Mouse (Mus musculus): ENCODE measurements at regions not wholly inside any gene's neighbourhood (a gene's known extent, or its start where the extent isn't known, plus 50 kb on each side); places are given as distances from the start of the nearest gene placed in this dataset.

DNA sequence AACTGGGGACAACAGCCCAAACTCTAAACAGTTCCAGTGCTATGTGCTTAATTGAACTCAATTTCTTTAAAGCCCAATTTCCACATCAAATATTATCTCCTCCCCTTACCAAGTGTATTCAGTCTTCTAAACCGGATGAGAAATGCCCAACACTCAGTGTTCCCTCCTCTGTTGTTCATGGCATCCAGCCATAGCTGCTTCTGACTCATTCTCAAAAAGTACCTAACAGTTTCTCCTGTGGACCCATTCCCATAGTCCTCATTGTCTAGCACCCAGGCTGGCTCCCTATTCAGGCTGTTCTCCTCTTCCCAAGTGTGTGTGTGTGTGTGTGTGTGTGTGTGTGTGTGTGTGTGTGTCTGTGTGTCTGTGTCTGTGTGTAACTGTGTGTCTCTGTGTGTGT, 478.7 kb downstream of the Pdcd6ip start:
- no peak for ATAC-seq

DNA sequence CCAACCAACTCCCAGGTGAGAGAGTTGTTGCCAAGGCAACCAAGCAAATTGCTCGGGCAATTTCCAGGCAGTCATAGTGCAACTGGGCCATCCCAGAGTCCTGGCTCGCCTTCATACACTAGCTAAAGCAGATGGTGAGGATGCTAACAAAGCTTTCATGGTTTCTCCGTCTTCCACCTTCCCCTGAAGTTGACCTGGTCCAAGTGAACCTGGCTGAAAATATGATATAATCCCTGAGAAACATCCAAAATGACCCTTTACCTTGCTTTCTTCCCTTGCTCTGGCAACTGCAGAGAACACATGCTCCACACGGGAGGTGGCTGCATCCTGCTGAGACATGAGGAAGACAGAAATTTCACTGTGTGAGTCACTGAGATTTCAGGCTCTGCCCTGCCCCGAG, 494.1 kb downstream of the Pdcd6ip start:
- no peaks in the 10 kb centered on the region for H3K27me3 ChIP-seq (ENCODE audit: control insufficient read depth, insufficient read depth, low read depth, low read length)
- ATAC-seq = no peak
- no peaks in the 10 kb centered on the region for H3K9me3 ChIP-seq (replicated peaks; ENCODE audit: control insufficient read depth, low read length, poor library complexity, severe bottlenecking)
- no peaks in the 10 kb centered on the region for H3K36me3 ChIP-seq (ENCODE audit: control insufficient read depth, insufficient read depth, low read length)
- H3K4me3 ChIP-seq (ENCODE audit: low read depth, low read length) = no peak overlapping the region
- H3K9ac ChIP-seq (ENCODE audit: low read depth, low read length) = no peak overlapping the region
- H3K27ac ChIP-seq (ENCODE audit: low read length) = no peak overlapping the region
- WGBS = 69% methylated on average over 5 of the region's 5 CpGs
- peaks cover 7% of the 10 kb centered on the region for H3K4me1 ChIP-seq (ENCODE audit: control insufficient read depth, insufficient read depth, low read length)
- no peak overlapping the region for H3K4me2 ChIP-seq (ENCODE audit: low read length)

More for the DNA sequence above, 478.7 kb downstream of the Pdcd6ip start:
- WGBS = 71% methylated on average over 1 of the region's 1 CpGs
- Histone ChIP-seq H3K27me3 (ENCODE audit: control insufficient read depth, insufficient read depth, low read depth, low read length) (no peaks in the 10 kb centered on the region), H3K9me3 (replicated peaks; ENCODE audit: control insufficient read depth, low read length, poor library complexity, severe bottlenecking) (no peaks in the 10 kb centered on the region), H3K9ac (ENCODE audit: low read depth, low read length) (no peak overlapping the region), H3K4me3 (ENCODE audit: low read depth, low read length) (no peak overlapping the region), H3K27ac (ENCODE audit: low read length) (no peak overlapping the region), H3K4me1 (ENCODE audit: control insufficient read depth, insufficient read depth, low read length) (no peaks in the 10 kb centered on the region), H3K36me3 (ENCODE audit: control insufficient read depth, insufficient read depth, low read length) (no peaks in the 10 kb centered on the region), H3K4me2 (ENCODE audit: low read length) (no peak overlapping the region)

DNA sequence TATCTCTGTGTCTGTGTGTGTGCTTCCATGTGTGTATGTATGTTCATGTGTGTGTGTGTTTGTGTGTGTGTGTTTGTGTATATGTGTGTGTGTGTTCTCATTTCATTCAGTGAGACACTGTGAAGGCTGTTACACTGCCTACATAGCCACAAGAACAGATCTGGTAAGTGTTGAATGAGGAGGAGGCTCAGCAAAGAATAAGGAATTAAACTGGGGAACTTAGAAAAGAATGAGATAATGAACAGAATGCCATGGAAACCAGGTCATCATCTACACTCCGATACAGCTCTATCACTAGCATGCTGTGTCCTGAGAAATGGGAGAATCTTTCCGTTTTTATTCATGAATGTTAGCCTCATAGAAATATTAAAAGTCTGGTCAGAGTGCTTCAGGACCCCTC, 495.7 kb downstream of the Pdcd6ip start:
- Histone ChIP-seq H3K9me3 (replicated peaks; ENCODE audit: control insufficient read depth, low read length, poor library complexity, severe bottlenecking) (no peaks in the 10 kb centered on the region), H3K4me1 (ENCODE audit: control insufficient read depth, insufficient read depth, low read length) (peaks cover 7% of the 10 kb centered on the region), H3K9ac (ENCODE audit: low read depth, low read length) (no peak overlapping the region), H3K4me3 (ENCODE audit: low read depth, low read length) (no peak overlapping the region), H3K36me3 (ENCODE audit: control insufficient read depth, insufficient read depth, low read length) (no peaks in the 10 kb centered on the region), H3K4me2 (ENCODE audit: low read length) (no peak overlapping the region), H3K27me3 (ENCODE audit: control insufficient read depth, insufficient read depth, low read depth, low read length) (no peaks in the 10 kb centered on the region), H3K27ac (ENCODE audit: low read length) (no peak overlapping the region)
- no peak for ATAC-seq
- 62% methylated on average over 2 of the region's 2 CpGs for WGBS

DNA sequence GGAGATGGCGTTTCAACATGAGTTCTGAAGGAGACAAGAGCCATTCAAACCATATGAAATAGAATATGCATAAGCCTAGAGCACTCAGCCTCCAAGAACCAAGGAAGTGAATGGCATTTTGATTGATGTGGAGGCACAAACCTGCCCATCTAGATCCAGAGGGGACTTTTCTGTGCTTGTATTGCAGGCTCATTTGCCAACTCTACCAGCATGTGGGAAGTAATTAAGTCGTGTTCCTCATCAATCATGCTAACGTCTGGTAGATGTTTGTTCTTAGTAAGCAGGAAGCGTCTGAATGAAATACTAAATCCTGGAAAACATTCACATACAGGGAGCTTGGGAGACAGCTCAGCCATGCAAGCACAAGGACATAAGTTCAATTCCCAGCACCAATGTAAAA, 499.9 kb downstream of the Pdcd6ip start:
- Histone ChIP-seq H3K4me2 (ENCODE audit: low read length) (no peak overlapping the region), H3K4me1 (ENCODE audit: control insufficient read depth, insufficient read depth, low read length) (0 out of 2 replicates have a peak, but pooled peaks cover 2% of the 10 kb centered on the region), H3K4me3 (ENCODE audit: low read depth, low read length) (no peak overlapping the region), H3K36me3 (ENCODE audit: control insufficient read depth, insufficient read depth, low read length) (no peaks in the 10 kb centered on the region), H3K9me3 (replicated peaks; ENCODE audit: control insufficient read depth, low read length, poor library complexity, severe bottlenecking) (no peaks in the 10 kb centered on the region), H3K9ac (ENCODE audit: low read depth, low read length) (no peak overlapping the region), H3K27me3 (ENCODE audit: control insufficient read depth, insufficient read depth, low read depth, low read length) (no peaks in the 10 kb centered on the region), H3K27ac (ENCODE audit: low read length) (no peak overlapping the region)
- 76% methylated on average over 4 of the region's 4 CpGs for WGBS
- ATAC-seq = no peak

DNA sequence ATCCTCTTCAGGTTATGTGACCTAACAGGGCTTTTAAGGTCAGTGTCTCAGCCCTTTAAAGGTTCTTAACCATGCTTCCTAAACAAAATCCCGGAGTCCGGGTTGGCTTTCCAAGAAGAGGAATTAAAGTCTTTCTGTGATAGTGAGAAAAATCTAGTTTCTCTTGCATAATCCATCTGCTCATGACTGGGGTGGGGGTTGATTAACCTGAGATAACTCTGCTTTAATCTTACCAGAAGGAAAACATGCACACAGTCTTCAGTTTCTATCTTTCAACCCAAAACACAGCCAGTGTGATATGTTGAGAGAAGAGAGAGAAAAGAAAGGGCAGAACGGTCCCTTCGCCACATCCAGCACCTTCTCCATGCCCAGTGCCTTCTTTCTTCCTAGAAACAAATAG, 508.8 kb downstream of the Pdcd6ip start:
- no peak overlapping the region for H3K9ac ChIP-seq (ENCODE audit: low read depth, low read length)
- H3K36me3 ChIP-seq (ENCODE audit: control insufficient read depth, insufficient read depth, low read length) = no peaks in the 10 kb centered on the region
- no peak overlapping the region for H3K4me3 ChIP-seq (ENCODE audit: low read depth, low read length)
- no peaks in the 10 kb centered on the region for H3K9me3 ChIP-seq (replicated peaks; ENCODE audit: control insufficient read depth, low read length, poor library complexity, severe bottlenecking)
- H3K27me3 ChIP-seq (ENCODE audit: control insufficient read depth, insufficient read depth, low read depth, low read length) = no peaks in the 10 kb centered on the region
- H3K27ac ChIP-seq (ENCODE audit: low read length) = no peak overlapping the region
- ATAC-seq = no peak
- 90% methylated on average over 4 of the region's 4 CpGs for WGBS
- no peaks in the 10 kb centered on the region for H3K4me1 ChIP-seq (ENCODE audit: control insufficient read depth, insufficient read depth, low read length)
- H3K4me2 ChIP-seq (ENCODE audit: low read length) = no peak overlapping the region

DNA sequence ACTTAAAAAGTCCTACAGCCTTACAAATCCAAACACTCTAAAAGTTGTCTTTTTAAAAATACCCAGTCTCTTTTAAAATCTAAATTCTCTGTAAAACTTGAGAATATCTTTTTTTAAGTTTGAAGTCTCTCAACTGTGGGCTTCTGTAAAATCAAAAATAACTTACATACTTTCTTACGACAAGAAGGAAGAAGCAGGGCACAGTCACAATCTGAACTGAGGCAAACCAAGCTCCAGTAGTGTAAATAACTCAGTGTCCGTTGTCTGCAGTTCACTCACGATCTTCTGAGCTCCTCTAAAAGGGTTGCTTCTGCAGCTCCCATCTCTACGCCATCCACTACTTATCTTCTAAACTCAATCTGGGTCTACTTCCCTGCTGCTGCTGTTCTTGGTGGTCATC, 512.5 kb downstream of the Pdcd6ip start:
- H3K27me3 ChIP-seq (ENCODE audit: control insufficient read depth, insufficient read depth, low read depth, low read length) = no peaks in the 10 kb centered on the region
- ATAC-seq = no peak
- no peak overlapping the region for H3K4me2 ChIP-seq (ENCODE audit: low read length)
- no peaks in the 10 kb centered on the region for H3K36me3 ChIP-seq (ENCODE audit: control insufficient read depth, insufficient read depth, low read length)
- no peak overlapping the region for H3K4me3 ChIP-seq (ENCODE audit: low read depth, low read length)
- H3K9ac ChIP-seq (ENCODE audit: low read depth, low read length) = no peak overlapping the region
- no peaks in the 10 kb centered on the region for H3K9me3 ChIP-seq (replicated peaks; ENCODE audit: control insufficient read depth, low read length, poor library complexity, severe bottlenecking)
- no peak overlapping the region for H3K27ac ChIP-seq (ENCODE audit: low read length)
- 94% methylated on average over 4 of the region's 4 CpGs for WGBS
- no peaks in the 10 kb centered on the region for H3K4me1 ChIP-seq (ENCODE audit: control insufficient read depth, insufficient read depth, low read length)

DNA sequence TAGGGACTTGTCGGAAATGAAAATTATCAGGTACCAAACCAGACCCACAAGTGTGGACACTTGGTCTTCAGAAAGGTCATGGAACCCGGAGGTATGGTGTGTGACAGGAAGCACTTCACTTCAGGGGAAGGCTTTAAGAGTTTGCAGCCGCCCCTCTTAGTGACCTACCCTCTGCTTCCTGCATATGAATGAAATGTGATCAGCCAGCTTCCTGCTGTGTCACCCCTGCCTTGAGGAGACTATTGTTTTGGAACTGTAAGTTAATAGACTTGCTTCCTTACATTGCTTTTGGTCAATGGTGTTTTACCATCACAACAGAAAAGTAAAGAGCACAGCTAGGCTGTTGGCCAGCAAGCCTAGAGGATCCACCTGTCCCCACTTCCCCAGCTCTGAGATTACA, 515.3 kb downstream of the Pdcd6ip start:
- H3K4me2 ChIP-seq (ENCODE audit: low read length) = no peak overlapping the region
- H3K36me3 ChIP-seq (ENCODE audit: control insufficient read depth, insufficient read depth, low read length) = no peaks in the 10 kb centered on the region
- 73% methylated on average over 3 of the region's 3 CpGs for WGBS
- no peak overlapping the region for H3K4me3 ChIP-seq (ENCODE audit: low read depth, low read length)
- no peak overlapping the region for H3K9ac ChIP-seq (ENCODE audit: low read depth, low read length)
- no peak for ATAC-seq
- H3K27me3 ChIP-seq (ENCODE audit: control insufficient read depth, insufficient read depth, low read depth, low read length) = no peaks in the 10 kb centered on the region
- H3K27ac ChIP-seq (ENCODE audit: low read length) = no peak overlapping the region
- no peaks in the 10 kb centered on the region for H3K4me1 ChIP-seq (ENCODE audit: control insufficient read depth, insufficient read depth, low read length)
- H3K9me3 ChIP-seq (replicated peaks; ENCODE audit: control insufficient read depth, low read length, poor library complexity, severe bottlenecking) = no peaks in the 10 kb centered on the region

DNA sequence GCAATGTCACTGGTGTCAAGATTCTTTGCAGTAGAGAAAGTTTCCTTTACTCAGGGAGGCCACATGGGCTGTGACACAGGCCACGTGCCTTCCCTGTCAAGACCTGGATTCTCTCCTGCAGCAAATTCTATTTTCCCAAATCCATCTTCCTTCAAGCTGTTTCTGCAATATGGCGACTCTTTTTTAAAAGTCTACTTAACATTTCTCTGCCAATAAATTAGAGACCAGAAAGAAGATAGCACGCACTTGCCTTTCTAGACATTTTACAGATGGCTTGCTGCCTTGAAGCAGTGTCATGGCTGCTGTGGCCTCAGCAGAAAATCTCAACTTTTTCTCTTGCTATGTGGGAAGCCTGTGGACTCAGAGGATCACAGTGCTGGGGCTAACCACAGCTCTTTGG, 516.9 kb downstream of the Pdcd6ip start:
- 85% methylated on average over 3 of the region's 3 CpGs for WGBS
- H3K4me1 ChIP-seq (ENCODE audit: control insufficient read depth, insufficient read depth, low read length) = no peaks in the 10 kb centered on the region
- no peak overlapping the region for H3K27ac ChIP-seq (ENCODE audit: low read length)
- no peak overlapping the region for H3K9ac ChIP-seq (ENCODE audit: low read depth, low read length)
- H3K27me3 ChIP-seq (ENCODE audit: control insufficient read depth, insufficient read depth, low read depth, low read length) = no peaks in the 10 kb centered on the region
- no peak for ATAC-seq
- no peak overlapping the region for H3K4me3 ChIP-seq (ENCODE audit: low read depth, low read length)
- H3K36me3 ChIP-seq (ENCODE audit: control insufficient read depth, insufficient read depth, low read length) = no peaks in the 10 kb centered on the region
- H3K4me2 ChIP-seq (ENCODE audit: low read length) = no peak overlapping the region
- H3K9me3 ChIP-seq (replicated peaks; ENCODE audit: control insufficient read depth, low read length, poor library complexity, severe bottlenecking) = no peaks in the 10 kb centered on the region

DNA sequence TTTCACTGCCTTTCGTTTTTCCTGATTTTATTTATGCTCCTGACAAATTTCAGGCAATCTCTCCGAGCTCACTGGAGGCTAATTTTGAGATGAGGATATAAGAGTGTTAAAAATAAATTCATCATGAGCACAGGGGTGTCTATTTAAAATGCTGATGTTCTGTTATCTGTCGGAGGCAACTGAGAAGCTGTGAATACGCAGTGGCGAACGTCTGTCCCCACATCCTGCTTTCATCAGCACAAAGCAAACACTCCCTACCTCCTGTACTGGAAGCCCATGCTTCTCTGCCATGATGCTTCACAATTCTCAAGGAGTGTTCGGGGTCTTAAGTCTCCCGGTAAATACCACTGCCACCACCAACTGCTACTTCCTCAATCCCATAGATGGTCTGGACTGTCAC, 526.9 kb downstream of the Pdcd6ip start:
- ATAC-seq = no peak
- no peak overlapping the region for H3K27ac ChIP-seq (ENCODE audit: low read length)
- H3K4me1 ChIP-seq (ENCODE audit: control insufficient read depth, insufficient read depth, low read length) = no peaks in the 10 kb centered on the region
- no peaks in the 10 kb centered on the region for H3K36me3 ChIP-seq (ENCODE audit: control insufficient read depth, insufficient read depth, low read length)
- no peak overlapping the region for H3K4me2 ChIP-seq (ENCODE audit: low read length)
- H3K9me3 ChIP-seq (replicated peaks; ENCODE audit: control insufficient read depth, low read length, poor library complexity, severe bottlenecking) = no peaks in the 10 kb centered on the region
- H3K4me3 ChIP-seq (ENCODE audit: low read depth, low read length) = no peak overlapping the region
- no peaks in the 10 kb centered on the region for H3K27me3 ChIP-seq (ENCODE audit: control insufficient read depth, insufficient read depth, low read depth, low read length)
- WGBS = 85% methylated on average over 8 of the region's 8 CpGs
- H3K9ac ChIP-seq (ENCODE audit: low read depth, low read length) = no peak overlapping the region

DNA sequence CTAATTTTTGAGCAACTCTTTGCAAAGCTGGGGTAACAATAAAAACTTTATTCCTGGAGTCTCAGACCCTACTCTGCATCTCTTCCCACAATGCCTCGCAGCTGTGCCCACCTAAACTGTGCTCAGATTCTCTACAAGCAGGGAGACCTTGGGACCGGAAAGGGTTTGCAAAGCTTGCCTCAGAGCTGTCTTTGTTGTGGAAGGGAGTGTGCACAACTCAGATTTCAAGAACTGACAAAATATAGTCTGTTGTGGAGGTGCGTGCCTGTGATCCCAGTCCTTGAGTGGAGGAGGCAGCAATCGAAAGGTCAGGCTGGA, 530.2 kb downstream of the Pdcd6ip start:
- H3K36me3 ChIP-seq (ENCODE audit: control insufficient read depth, insufficient read depth, low read length) = no peaks in the 10 kb centered on the region
- H3K4me2 ChIP-seq (ENCODE audit: low read length) = no peak overlapping the region
- H3K4me3 ChIP-seq (ENCODE audit: low read depth, low read length) = no peak overlapping the region
- no peak for ATAC-seq
- no peaks in the 10 kb centered on the region for H3K4me1 ChIP-seq (ENCODE audit: control insufficient read depth, insufficient read depth, low read length)
- WGBS = 86% methylated on average over 4 of the region's 4 CpGs
- no peaks in the 10 kb centered on the region for H3K9me3 ChIP-seq (replicated peaks; ENCODE audit: control insufficient read depth, low read length, poor library complexity, severe bottlenecking)
- H3K27ac ChIP-seq (ENCODE audit: low read length) = no peak overlapping the region
- no peaks in the 10 kb centered on the region for H3K27me3 ChIP-seq (ENCODE audit: control insufficient read depth, insufficient read depth, low read depth, low read length)
- no peak overlapping the region for H3K9ac ChIP-seq (ENCODE audit: low read depth, low read length)

All from midbrain, embryonic 16.5 days (tissue).